Mouse (Mus musculus): ENCODE data around the gene Mrps34. TPM values are rescaled to one million over a fixed set of nuclear protein-coding genes. Genes with fewer than 3 reads are reported as not detected.

Mrps34 gene
- 115 TPM for polyA plus RNA-seq (2021)

GRCm38 (mm10) chr17:24894995-24895547 is at the start of gene Mrps34, which contains the start of gene Eme2:
Gene Mrps34, plus strand, starts transcription at chr17:24895116.
Gene Eme2, minus strand, starts transcription at chr17:24895087.
- ChIA-PET CTCF (no interaction called here), POLR2A (interaction anchor here (0.8 to 1.4 kb wide), 5 partner anchors 18 to 71 kb away, joined by 3 to 4 read pairs (median 4); no protein-coding TSS in a partner anchor)
- in situ Hi-C loops (cut with MboI; ENCODE audit: low pct_unique_long_range_greater_than_20kb), result no loop called here
- ATAC-seq (peak; percentile 28), DNase-seq (ENCODE audit: low read depth, low spot score) (peak; percentile 42)
- H3K27me3 ChIP-seq, result no peaks in the 10 kb centered on the region
- TF ChIP-seq CTCF (IDR thresholded peaks at IDR 0.05), result no peak

GRCm38 (mm10) chr17:24847386-24847785 is 47.5 kb upstream of the Mrps34 start:
- CTCF ChIA-PET, result no interaction called here
- TF ChIP-seq CTCF (IDR thresholded peaks at IDR 0.05), result no peak
- no peaks in the 10 kb centered on the region for H3K27me3 ChIP-seq
- ATAC-seq (no peak), DNase-seq (ENCODE audit: low read depth, low spot score) (no peak)
- POLR2A ChIA-PET, result interaction anchor here (0.6 to 1.2 kb wide), 2 partner anchors 18 to 1145 kb away, joined by 3 read pairs; partner anchors contain the start of gene Igfals
- in situ Hi-C loops (cut with MboI; ENCODE audit: low pct_unique_long_range_greater_than_20kb), result loop anchor here (5.0 kb wide), 1 partner anchor 40 kb away; the partner anchor contains the start of genes Nubp2 and Spsb3

DNA sequence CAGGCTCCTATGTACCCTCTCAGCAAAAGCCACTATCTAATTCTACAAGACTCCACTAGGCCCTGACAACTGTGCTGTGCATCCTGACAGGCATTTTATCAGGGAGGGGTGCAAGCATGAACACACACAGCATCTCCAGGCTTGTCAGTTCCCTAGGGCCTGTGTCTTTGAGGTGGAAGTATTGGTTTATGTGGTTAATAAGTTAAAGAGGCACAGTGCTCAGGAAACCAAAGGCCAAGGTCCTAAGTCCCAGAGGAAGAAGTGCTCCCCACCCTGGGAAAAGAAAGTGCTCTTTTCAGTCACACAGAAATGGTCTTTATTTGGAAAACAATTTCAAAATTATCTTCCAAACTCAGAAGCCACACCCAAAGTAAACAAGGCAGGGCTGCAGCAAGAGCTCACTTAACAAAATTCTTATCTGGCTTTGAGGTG is 46.3 kb upstream of the Mrps34 start:
- in situ Hi-C loops (cut with MboI; ENCODE audit: low pct_unique_long_range_greater_than_20kb), result loop anchor here (5.0 kb wide), 1 partner anchor 39 kb away; the partner anchor contains the start of genes Nubp2 and Spsb3
- no peak for ATAC-seq

DNA sequence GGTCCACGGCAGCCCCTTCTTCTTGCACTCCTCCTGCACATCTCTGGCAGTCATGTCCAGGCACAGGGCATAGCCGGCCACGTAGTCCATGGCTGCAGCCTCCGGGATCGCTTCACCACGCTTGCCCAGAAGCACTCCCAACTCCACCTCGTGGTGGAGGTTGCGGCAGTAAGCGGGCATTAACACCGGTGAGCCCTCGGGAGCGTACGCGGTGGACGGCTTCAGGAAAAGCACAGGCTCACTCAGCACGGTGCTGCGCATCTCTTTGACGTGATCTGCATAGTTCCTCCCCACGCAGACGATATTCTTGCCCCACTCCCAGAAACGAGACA is 45.2 kb upstream of the Mrps34 start:
- POLR2A ChIA-PET, result interaction anchor here (0.9 to 1.4 kb wide), 4 partner anchors 9 to 45 kb away, joined by 3 to 5 read pairs (median 4); partner anchors contain the start of genes Eme2 and Mrps34
- in situ Hi-C loops (cut with MboI; ENCODE audit: low pct_unique_long_range_greater_than_20kb), result loop anchor here (5.0 kb wide), 1 partner anchor 38 kb away; the partner anchor contains the start of genes Nubp2 and Spsb3

More for the DNA sequence above, 46.3 kb upstream of the Mrps34 start:
- no peak for DNase-seq (ENCODE audit: low read depth, low spot score)
- ChIA-PET CTCF (interaction anchor here (1.7 kb wide), 1 partner anchor 34 kb away, joined by 4 read pairs; no protein-coding TSS in a partner anchor), POLR2A (interaction anchor here (1.2 to 1.4 kb wide), 3 partner anchors 8 to 46 kb away, joined by 3 to 4 read pairs (median 3); partner anchors contain the start of genes Eme2, Igfals and Mrps34)
- H3K27me3 ChIP-seq, result no peaks in the 10 kb centered on the region
- TF ChIP-seq CTCF (IDR thresholded peaks at IDR 0.05), result no peak

DNA sequence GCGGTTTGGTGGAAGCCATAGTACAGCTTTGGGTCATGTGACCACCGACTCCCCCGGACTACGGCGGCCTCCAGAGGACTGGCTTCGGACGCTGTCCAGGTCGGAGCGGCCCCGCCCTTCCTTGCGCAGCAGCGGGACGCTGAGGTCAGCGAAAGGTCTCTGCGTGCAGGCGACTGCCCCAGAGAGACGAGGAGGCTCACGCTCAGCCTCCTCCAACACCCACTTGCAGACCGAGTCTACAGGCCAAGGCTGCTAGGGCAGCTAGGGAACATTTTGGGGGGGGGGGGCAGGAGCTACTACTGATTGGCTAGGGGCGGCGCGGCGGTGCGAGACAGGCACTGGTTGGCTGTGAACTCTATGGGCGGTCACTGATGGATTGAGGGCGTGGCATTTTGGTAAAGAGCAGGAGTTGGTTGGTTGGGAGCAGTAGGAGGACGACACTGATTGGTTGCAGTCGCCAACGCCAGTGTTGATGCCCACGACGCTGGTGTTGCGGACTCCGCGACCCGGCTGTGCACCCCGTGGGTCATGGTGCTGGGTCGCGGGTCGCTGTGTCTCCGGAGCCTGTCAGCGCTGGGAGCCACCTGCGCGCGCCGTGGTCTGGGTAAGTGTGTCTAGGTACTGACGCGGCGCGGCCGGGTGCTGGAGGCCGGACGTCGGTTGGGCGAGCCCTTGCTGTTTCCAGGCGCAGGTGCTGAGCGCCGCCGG is 44.7 kb upstream of the Mrps34 start, which contains the start of gene Fahd1:
Gene Fahd1, minus strand, starts transcription at position 300 of the 708 bp plus-strand sequence.
- no peak for TF ChIP-seq CTCF (IDR thresholded peaks at IDR 0.05)
- CTCF ChIA-PET, result interaction anchor here (1.0 to 1.6 kb wide), 3 partner anchors 10 to 32 kb away, joined by 3 read pairs; partner anchors contain the start of gene Hagh
- DNase-seq (ENCODE audit: low read depth, low spot score) (peak; percentile 86), ATAC-seq (peak; percentile 97)
- no peaks in the 10 kb centered on the region for H3K27me3 ChIP-seq
- POLR2A ChIA-PET, result interaction anchor here (0.9 to 1.4 kb wide), 6 partner anchors 10 to 47 kb away, joined by 3 to 5 read pairs (median 3); partner anchors contain the start of genes Eme2 and Mrps34
- in situ Hi-C loops (cut with MboI; ENCODE audit: low pct_unique_long_range_greater_than_20kb), result no loop called here

More for the DNA sequence above, 45.2 kb upstream of the Mrps34 start:
- CTCF ChIA-PET, result interaction anchor here (1.4 kb wide), 1 partner anchor 13 kb away, joined by 3 read pairs; no protein-coding TSS in a partner anchor
- DNase-seq (ENCODE audit: low read depth, low spot score) (no peak), ATAC-seq (peak; percentile 26)
- no peak for TF ChIP-seq CTCF (IDR thresholded peaks at IDR 0.05)
- H3K27me3 ChIP-seq, result no peaks in the 10 kb centered on the region

GRCm38 (mm10) chr17:24850773-24851127 is 44.2 kb upstream of the Mrps34 start:
- POLR2A ChIA-PET, result interaction anchor here (1.0 to 1.3 kb wide), 3 partner anchors 12 to 46 kb away, joined by 3 to 5 read pairs (median 3); no protein-coding TSS in a partner anchor
- no peak for DNase-seq (ENCODE audit: low read depth, low spot score)
- in situ Hi-C loops (cut with MboI; ENCODE audit: low pct_unique_long_range_greater_than_20kb), result no loop called here
- H3K27me3 ChIP-seq, result no peaks in the 10 kb centered on the region
- CTCF ChIA-PET, result interaction anchor here (1.0 to 1.6 kb wide), 3 partner anchors 11 to 31 kb away, joined by 3 read pairs; partner anchors contain the start of gene Hagh
- TF ChIP-seq CTCF (IDR thresholded peaks at IDR 0.05), result no peak
- no peak for ATAC-seq

- CTCF ChIA-PET, result interaction anchor here (1.0 to 1.6 kb wide), 2 partner anchors 11 to 30 kb away, joined by 3 read pairs; partner anchors contain the start of gene Hagh
- DNase-seq (ENCODE audit: low read depth, low spot score), result no peak
- in situ Hi-C loops (cut with MboI; ENCODE audit: low pct_unique_long_range_greater_than_20kb), result no loop called here
- no peaks in the 10 kb centered on the region for H3K27me3 ChIP-seq
- TF ChIP-seq CTCF (IDR thresholded peaks at IDR 0.05), result no peak
- POLR2A ChIA-PET, result interaction anchor here (1.0 kb wide), 1 partner anchor 11 kb away, joined by 3 read pairs; no protein-coding TSS in a partner anchor
- ATAC-seq, result no peak
These were observed 43.4 kb upstream of the Mrps34 start for GRCm38 (mm10) chr17:24851381-24852125.

DNA sequence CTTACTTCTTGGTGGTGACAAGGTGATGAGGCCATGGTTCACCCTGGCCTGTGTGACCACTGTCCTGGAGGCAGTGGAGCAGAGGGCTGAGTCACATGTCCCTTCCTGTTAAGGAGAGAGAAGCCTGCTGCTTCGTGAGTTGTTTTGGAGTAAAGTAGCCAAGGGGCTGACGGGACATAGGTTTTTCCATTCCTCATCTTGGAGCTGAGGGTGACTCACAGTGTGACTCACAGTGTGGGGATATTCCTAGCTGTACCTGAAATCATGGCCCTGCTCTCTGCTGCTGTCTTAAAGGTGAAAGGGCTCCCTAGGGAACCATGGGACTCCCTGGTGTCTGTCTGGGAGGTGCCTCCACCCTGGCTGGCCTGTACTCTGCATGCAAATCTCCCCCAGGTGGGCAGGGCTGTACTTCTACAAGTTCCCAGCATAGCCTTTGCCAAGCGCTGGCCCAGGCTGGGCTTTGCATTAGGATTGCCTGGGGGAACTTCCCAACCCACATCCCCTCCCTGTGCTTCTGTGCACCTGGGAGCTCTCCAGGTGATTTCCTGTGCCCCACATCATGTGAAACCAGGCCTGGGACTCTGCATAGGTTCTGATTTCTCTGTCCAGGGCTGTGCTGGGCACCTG is 39.0 kb upstream of the Mrps34 start:
- CTCF ChIA-PET, result no interaction called here
- TF ChIP-seq CTCF (IDR thresholded peaks at IDR 0.05), result no peak
- in situ Hi-C loops (cut with MboI; ENCODE audit: low pct_unique_long_range_greater_than_20kb), result no loop called here
- POLR2A ChIA-PET, result no interaction called here
- ATAC-seq, result peak; percentile 76
- H3K27me3 ChIP-seq, result no peaks in the 10 kb centered on the region
- DNase-seq (ENCODE audit: low read depth, low spot score), result peak; percentile 75

GRCm38 (mm10) chr17:24856589-24856988 is 38.3 kb upstream of the Mrps34 start:
- DNase-seq (ENCODE audit: low read depth, low spot score), result no peak
- no peak for TF ChIP-seq CTCF (IDR thresholded peaks at IDR 0.05)
- in situ Hi-C loops (cut with MboI; ENCODE audit: low pct_unique_long_range_greater_than_20kb), result no loop called here
- ATAC-seq, result no peak
- no peaks in the 10 kb centered on the region for H3K27me3 ChIP-seq
- ChIA-PET POLR2A (interaction anchor here (1.0 kb wide), 1 partner anchor 19 kb away, joined by 4 read pairs; no protein-coding TSS in a partner anchor), CTCF (no interaction called here)

Data from Patski (cell line).